Mouse (Mus musculus): Measurements from ENCODE around the gene H2-K1.
A peak's percentile ranks its signal among the peaks of the same experiment; 100 is the strongest.
"Not testable (repeated sequence)": the region's sequence is repeated elsewhere in the genome, so short reads cannot be mapped to it uniquely, and the experiment has no call there.

H2-K1 gene

DNA sequence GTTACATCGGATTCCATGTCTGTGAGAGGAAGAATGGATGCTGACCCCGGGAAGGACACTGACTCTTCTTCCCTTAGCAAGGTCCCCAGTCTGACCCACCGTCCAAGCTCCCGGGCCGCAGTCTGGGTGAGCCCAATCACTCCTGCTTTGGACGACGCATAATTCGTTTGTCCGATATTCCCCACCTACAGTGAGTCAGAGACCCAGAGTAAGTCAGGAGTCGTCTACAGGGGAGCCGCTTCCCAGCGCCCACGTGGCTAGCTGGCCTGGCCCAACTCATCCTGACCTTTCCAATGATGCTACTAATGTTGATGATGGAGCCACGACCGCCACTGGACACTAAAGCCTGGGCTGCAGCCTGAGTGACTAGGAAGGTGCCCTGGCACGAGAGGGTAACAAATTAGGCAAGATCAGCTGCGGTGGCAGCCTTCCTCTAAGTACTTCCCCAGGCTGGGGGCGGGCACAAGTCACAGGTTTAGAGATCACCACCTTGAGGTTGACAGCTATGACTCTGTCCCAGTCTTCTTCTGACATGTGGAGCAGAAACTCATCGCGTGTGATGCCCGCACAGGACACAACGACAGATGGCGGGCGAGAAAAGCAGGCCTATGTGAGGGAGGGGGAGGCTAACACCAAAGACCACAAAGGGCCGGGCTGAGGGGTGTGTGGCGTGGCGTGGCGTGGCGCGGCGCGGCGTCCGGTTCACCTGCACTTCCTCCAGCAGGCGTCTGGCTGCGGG, 26.9 kb upstream of the H2-K1 start:
- DNase-seq (ENCODE audit: low spot score) = no peak

DNA sequence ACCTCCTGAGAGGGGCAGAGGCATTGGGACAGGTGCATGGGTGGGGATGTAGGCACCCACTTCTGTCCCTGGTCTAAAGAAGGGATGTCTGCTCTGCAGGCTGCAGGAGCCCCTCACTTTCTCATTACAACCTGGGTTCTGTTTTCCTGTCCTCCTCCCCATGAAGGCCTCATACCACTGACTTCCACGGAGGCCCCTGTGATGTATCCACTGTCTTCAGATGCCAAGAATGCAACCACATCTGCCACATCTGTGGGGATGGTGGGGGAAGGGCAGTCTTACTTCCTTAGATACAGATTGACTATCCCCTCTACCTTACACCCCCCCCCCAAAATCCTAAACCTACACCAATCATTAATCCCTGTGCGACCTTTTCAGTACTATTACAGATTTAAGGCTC, 26.1 kb upstream of the H2-K1 start:
- no peak for DNase-seq (ENCODE audit: low spot score)

DNA sequence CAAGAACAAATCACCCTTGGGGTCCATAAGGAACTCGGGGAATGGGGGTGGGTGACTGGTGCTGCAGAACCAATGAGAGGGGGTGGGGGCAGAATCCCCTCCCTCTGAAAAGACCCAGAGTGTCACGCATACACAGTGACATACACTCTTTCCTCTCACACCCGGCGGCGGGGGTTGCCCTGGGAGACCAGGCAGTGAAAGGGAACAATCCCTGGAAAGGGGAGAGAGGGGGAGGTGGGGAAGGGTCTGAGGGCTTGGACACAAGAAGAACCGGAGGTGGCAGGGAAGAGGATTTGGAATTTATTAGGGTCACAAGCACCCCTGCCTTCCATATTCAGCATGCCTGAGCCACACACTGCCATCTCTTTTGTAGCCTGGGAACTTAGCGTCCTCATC, 25.6 kb upstream of the H2-K1 start:
- no peak for DNase-seq (ENCODE audit: low spot score)

DNA sequence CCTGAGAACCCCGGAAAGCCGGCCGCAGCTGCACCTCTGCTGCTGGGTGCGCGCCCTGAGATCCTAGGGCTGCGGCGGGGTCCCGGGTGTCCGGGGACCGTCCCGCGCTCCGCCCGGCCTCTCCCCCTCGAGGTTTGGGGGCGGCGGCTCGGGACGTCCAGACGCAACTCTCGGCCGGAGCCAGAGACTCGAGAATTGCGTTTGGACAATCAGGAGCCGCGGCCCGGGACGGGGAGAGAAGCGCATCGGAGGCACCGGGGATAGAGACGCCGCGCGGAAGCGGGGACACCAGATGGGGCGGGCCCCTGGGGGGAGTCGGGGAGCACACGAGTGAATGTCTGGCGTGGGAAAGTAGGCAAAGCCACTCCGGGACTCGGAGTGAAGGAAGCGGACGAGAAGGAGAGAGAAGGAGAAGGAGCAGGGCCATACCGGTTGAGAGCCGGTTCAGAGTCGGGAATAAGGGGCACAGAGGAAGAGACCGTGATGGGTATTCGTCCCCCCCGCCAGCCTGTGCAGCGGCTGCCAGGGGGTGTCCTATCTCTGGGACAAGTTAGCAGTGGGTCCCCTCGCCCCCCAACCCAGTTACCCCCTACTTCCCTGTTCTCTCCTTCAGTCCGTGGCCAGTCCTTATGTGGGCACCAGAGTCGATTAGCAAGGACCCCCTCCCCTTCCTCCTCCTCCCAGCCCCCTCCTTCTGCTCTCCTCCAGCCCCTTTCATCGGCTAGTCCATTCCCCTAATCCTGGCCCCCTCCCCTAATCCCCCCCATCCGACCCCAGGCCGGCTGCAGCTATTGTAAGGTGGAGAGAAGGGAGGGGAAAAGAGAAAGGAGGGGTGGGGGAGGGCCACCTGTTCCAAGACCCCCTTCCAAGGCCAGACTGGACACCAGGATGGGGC, 25.0 kb upstream of the H2-K1 start:
- DNase-seq (ENCODE audit: low spot score) = peak; percentile 36

DNA sequence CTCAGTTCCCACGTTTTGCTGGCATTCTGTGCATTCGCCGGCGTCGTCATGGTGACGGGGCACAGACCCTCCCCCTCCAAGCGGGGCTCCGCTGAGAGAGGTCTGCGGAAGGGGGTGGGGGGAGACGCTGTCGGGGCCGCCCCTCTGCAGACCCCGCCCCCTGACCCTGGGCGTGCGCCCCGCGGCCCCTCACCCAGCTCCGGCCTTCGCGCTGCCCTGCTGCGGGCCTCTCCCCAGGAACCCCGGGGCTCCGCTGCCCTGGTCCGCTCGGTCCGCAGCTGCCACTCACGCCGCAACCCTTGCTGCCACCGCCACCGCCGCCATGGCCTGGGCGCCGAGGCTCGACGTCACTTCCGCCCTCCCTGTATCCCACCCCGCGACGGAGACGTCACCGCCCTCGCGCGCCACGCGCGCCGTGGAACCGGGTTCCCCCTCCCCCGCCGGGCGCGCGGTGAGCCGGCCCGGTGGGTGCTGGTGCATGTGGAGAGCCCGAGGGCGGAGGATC, 24.2 kb upstream of the H2-K1 start, which contains the start of gene Ring1:
Ring1 (minus strand) TSS at position 364 of the 505 bp plus-strand sequence.
- DNase-seq (ENCODE audit: low spot score) = peak; percentile 78

DNA sequence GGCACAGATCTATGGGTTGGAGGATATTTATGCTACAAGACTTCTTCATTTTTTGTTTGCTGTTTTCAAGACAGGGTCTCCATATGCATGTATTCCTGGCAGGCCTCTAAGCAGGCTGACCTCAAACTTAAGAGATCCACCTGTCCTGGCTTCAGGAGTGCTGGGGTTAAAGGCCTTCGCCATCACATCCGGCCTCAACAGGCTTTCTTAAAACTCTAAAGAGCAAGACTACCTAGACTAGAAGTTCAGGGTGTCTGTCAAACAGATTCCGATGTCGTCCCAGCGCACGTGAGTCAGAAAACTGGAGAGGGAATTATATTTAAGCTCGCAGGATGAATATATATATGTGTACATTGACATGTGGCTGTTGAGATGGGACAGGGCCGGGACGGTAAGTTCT, 23.5 kb upstream of the H2-K1 start:
- no peak for DNase-seq (ENCODE audit: low spot score)

DNA sequence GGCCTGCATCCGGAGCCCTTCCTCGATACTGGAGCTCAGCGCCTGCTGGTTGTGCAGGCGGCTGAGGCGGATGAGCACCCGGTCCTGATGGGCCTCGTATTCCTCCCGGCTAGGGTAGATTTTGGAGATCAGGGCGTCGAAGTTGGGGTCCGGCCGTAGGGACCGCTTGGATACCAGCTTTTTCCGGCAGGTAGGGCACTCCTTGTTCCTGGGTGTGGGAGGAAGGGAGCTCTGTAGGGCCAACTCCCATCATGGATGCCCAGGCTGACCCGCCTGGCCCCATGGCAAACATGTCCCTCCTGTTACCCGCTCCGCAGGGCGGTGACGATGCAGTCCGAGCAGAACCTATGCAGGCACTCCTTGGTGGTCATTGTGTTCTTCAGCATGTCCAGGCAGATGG, 22.8 kb upstream of the H2-K1 start:
- no peak for DNase-seq (ENCODE audit: low spot score)

DNA sequence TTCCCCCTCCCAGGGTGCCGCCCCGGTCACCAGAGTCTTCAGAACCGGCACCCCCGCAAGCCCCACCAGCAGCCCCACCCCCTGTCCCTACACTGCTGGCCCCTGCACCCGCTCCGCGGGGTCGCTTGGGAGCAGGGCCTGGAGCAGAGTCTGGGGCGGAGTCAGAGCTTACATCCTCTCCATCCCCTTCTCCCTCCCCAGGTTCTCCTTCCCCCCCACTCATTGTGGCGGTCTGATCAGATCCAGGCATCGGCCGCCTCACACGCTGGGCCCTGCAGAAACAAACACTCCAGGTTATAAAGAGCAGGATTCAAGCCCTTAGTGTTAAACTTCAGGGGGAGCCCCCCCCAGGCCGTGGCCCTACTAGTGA, 22.3 kb upstream of the H2-K1 start:
- no peak for DNase-seq (ENCODE audit: low spot score)

DNA sequence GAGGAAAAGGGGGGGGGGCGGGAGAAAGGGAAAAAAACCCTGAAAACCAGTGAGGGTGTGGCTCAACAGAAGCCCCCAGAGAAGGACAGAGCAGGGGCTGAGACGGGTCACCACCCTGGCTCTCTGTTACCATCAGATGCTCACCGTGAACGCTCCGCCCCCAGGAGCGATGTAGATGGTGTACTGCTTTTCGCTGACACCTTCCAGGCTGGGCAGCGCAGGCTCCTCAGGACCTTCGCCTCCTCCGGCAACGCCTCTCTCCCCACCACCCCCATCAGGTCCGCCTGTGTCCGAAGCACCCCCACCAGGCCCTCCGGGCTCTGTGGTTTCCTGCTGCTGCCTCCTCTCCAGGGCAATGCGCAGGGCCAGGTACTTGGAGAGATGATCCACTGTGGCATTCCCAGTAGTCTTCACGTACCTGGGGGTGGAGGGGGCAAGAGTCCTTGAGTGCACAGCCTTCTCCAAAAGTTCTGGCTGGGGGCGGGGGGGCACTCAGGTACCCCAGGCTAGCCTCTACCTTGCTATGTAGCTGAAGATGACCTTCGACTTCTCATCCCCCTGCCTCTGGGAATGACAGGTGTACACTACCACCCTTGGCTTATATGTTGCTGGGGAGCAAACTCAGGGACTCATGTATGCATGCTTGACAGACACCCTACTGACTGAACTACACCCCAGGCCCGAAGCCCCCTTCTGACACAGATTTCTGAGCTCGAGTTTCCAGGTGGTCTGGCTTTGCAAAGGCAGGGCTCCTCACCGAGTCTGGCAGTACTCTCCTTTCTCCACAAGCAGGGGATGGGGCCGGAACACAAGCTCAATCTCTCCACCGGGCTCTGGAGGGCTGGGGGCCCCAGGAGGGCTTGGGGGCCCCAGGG, 21.6 kb upstream of the H2-K1 start:
- DNase-seq (ENCODE audit: low spot score) = no peak

DNA sequence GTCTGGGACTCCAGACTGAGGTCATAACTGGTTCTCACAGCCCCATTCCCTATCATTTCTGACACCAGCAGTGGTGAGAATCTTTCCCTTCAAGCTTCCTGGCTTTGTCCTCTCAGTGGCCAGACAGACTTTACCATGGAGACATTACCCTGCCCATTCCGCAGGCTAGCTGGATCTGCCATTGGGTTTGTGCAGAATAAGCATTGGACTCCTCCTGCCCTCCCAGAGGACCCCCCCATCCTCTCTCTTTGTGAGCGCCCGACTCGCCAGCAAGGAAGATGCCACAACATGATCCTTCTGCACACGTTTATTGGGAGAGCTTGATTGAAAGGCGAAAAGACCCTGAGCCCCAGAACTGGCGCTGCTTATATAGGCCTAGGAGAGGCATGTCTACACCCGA, 13.3 kb upstream of the H2-K1 start:
- DNase-seq (ENCODE audit: low spot score) = no peak

DNA sequence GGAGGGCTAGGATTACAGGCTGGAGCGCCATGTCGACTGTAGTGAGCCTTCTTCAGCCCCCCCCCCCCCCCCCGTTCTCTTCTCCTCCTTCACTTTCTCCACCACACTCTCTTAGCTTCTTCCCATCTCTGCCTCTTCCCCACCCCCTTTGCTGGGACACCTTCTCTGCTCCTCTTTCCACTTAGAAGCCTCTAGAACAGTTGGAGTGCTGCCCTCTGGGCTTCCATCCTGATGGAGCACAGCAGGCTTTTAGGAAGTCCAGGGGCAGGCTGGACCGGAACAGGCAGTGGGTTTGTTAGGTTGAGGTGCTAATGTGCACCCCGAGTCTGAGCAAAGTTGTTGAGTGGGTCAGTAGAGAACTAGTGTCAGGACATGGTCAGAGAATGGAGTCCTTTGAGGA, 10.0 kb upstream of the H2-K1 start:
- no peak for DNase-seq (ENCODE audit: low spot score)

DNA sequence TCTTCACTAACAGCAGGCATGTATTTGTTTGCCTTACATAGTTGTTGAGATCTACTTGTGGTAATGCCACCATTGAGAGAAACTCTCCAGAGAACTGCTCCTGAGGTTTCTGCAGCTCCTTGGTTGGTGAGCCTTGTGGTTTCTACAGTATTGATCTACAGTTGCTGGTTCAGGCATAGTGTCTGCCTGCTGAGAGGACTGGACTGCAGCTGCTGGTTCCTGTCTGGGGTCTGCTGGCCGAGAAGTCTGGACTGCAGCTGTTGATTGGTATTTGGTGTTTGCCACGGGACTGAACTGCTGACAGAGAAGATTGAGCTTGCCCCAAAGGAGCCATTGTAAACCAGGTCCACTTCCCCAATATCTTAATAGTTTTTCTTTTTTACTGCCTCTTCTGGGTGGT, 6.4 kb upstream of the H2-K1 start:
- no peak for DNase-seq (ENCODE audit: low spot score)

DNA sequence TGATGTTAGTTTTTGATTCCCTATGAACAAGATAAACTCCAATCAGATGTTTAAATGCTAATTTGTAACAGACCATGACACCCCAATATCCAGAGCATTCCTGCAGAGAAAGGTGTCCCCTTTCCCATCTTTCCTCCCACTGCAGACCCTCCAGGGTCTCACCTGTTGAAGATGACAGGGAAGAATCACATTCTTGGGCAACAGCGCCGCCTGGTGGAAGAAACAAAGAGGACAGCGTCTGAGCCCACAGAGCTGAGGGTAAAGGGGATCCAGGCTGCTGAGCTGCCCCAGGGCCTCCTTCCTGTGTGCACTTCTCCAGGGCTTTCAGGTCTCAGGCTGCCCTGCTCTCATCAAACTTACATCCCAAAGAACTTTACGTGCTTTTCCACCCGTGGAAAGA, 3.3 kb upstream of the H2-K1 start:
- no peak for DNase-seq (ENCODE audit: low spot score)

DNA sequence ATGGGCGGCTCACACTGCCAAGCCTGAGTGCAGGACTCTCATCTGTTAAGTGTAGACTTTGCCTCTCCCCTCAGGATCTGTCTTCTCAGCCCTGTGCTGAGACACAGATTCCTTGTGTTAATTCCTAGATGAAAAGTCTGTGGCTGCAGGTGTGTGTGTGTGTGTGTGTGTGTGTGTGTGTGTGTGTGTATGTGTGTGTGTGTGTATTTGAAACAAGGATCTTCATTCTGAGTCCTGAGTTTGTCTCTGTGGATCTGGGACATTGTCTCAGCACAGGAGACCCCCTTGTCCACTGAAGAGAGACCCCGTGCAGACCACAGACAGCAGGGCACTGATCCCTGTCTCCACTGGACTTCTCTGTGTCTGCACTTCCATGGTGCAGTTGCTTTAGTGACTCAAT, 649 bp upstream of the H2-K1 start:
- not testable (repeated sequence) for DNase-seq (ENCODE audit: low spot score)

DNA sequence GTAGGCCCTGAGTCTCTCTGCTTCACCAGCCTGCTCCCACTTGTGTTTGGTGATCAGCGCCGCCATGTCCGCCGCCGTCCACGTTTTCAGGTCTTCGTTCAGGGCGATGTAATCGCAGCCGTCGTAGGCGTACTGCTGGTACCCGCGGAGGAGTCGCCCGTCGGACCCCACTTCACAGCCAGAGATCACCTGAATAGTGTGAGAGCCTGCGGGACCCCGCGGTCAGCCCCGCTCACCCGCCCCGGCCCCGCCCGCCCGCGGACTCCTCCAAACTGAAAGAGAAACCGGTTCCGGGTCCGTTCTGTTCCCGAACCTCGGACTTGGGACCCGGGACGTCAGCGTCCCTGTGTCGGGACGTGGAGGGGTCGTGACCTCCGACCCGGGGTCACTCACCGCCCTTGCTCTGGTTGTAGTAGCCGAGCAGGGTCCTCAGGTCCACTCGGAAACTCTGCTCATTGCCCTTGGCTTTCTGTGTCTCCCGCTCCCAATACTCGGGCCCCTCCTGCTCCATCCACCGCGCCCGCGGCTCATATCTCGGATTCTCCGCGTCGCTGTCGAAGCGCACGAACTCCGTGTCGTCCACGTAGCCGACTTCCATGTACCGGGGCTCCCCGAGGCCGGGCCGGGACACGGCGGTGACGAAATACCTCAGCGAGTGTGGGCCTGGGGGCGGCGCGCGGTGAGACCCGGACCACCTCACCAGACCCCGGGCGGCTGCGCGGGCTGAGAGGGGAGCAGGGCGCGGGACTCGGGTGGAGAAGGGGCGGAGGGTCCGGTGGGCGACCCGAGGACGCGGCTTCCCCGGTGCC, 602 bp downstream of the H2-K1 start:
- DNase-seq (ENCODE audit: low spot score) = no peak

DNA sequence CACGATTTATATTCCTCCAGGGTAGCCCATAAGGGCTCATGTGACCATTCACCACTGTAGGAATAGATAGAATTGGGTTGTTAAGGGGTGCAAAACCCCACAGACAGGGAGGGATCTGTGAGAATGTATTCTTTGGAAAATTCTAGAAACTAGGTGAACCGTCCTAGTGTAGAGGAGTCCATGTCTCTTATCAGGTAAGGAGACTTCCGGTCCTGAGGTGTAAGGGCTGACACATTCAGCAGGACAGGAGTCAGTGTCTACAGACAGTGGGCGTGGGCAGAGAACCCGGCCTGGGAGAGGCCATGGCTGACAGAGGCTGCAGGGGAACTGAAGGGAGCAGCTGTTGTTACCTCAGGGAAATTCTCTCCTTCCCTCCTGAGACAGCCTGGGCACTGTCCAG, 1.4 kb downstream of the H2-K1 start:
- DNase-seq (ENCODE audit: low spot score) = not testable (repeated sequence)

DNA sequence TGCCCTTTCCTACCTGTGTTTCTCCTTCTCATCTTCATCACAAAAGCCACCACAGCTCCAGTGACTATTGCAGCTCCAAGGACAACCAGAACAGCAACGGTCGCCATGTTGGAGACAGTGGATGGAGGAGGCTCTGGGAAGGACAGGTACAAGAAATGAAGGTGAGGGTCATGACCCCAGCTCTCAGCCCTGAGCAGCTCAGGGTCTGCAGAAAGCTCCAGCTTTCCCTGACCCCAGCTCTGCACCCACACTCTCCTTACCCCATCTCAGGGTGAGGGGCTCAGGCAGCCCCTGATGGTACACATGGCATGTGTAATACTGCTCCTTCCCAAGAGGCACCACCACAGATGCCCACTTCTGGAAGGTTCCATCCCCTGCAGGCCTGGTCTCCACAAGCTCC, 3.1 kb downstream of the H2-K1 start:
- not testable (repeated sequence) for DNase-seq (ENCODE audit: low spot score)

DNA sequence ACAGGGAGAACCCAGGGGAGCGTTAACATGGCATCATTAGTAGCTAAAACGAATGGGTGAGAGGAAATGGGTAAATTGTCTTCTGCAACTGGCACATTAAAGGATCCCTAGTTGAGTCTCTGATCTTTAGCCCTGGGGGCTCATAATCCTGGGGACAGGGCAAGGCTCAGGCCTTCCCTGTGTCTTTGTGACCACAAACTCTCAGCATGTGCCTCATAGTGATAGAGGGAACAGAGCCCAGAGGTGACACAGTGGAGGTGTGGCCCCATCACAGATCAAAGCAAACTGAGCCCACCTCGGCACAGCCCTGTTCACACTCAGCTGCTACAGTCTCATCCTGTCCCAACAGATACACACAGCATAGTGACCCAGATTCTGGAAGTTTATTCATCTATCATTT, 4.5 kb downstream of the H2-K1 start:
- DNase-seq (ENCODE audit: low spot score) = no peak

DNA sequence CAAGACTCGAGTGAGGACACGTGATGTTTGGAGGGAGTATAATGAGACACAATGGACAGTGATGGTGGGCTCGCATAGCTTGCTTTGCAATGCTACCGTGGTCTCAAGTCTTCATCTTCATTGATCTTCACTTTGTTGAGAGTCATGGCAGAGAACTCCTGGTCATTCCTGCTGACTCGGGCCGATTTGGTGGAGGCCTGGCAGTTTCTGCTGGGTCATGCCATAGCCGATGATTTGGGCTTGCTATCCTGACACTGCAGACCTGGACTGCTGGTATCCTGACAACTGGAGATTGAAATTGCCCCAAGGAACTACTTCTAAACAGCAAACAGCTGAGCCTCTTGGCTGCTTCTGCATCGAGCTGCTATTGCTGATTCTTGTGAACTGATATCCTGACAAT, 5.2 kb downstream of the H2-K1 start:
- no peak for DNase-seq (ENCODE audit: low spot score)

DNA sequence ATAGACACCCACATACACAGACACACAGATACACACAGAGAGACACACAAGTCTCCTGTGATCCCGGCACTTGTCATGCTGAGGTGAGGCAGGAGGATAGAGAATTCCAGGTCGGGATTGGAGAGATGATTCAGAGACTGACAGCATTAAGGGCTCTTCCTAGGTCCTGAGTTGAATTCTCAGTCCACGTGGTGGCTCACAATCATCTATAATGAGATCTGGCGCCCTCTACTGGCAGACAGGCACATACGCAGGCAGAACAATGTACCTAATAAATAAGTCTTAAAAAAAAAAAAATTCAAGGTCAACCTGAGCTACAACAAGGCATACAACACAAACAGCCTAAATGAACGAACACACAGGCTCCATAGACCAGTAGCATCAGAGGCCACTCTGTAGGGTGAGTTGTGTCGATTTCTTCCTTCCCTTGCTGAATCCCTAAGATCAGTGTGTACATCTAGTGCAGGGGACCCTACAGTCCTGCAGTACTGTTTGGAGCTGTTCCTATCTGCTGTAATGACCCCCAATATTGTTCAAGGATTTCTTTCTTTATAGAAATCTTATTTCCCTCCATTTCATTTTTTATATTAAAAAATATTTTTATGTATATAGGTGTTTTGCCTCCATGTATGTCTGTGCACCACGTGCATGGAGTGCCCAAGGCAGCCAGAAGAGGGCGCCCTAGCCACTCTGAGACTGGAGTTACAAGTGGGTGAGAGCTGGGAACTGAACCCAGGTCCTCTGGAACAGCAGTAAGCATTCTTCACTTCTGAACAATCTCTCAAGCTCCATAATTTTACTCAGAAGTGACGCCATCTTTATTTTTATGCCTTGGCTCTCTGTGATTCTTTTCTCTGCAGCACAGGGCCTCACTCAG, 8.1 kb downstream of the H2-K1 start:
- peak; percentile 81 for DNase-seq (ENCODE audit: low spot score)

All from adipocyte (in vitro differentiated cells).